Mouse (Mus musculus) T-helper 1 cell (primary cell): ENCODE measurements around the gene Lama4.

Experiments used
- in situ Hi-C: fragments of 300-600 bp; cut with MboI, MseI; formaldehyde crosslinking; loops from one replicate; pipeline ENCODE4 v1.15.1; 2025; ENCODE audit warnings: high pct_unique_total_duplicates

Gene Lama4

DNA sequence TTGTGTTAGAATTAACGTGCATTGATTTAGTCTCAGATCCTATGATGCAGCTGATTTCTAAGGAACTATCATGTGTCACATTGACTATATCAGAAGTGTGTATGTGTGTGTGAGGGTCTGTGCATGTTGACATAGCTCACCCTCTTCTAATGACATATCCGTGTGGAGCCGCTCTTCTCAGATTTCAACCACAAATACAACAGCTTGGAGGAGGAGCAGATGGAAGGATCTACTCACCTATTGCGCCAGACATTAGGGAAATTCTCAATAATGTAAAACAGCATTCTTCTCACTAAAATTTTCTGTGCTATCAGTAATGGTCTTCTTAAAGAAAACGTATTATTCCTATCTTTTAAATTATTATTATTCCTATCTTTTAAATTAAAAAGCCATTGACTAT, 191.4 kb downstream of the Lama4 start:
- in situ Hi-C loops = no loop called here

DNA sequence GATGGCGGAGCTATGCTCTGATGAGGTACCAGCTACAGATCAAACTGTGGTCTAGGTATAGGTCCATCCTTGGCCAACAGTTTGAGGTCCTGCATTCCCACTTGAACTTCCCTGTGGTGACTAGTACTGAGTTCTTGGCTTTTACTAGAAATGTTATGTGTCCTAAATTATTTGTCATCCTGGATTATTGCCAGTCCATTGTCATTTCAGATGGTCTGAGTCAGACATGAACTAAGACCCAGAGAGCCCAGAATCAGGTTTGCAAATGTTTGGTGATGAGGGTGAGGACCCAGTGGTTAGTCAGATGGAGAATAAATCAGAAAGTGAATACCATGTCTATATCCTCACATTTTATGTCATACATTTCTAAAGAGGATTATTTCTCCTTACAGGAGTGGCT, 192.0 kb downstream of the Lama4 start:
- in situ Hi-C loops = no loop called here

DNA sequence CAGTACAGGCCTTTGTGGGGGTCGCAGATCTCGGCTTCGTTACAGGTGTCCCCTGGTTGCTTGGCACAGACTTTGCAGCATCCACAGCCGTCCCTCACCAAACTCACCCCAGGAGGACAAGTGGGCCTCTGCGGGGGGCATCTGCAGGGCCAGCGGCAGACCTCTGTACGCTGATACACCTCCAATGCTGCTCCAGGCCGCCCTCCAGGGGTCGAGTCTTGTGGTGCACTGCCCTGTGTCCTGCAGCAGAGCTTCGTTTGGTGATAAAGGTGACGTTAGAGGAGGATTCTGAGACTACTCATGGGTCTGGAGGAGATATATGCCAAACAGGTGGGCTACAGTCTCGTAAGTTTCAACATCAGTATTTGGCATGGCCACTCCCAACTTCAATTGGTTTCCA, 193.0 kb downstream of the Lama4 start:
- in situ Hi-C loops = no loop called here
